Mouse (Mus musculus): ENCODE data around the gene C9.

- TF ChIP-seq CTCF (IDR thresholded peaks at IDR 0.05; ENCODE audit: low read depth) (no peak), EP300 (IDR thresholded peaks at IDR 0.05; ENCODE audit: low read depth) (no peak)
Observed at GRCm38 (mm10) chr15:6438685-6439084, 6.4 kb upstream of the C9 start.

All from heart, postnatal 0 days (tissue).